Mouse (Mus musculus): ENCODE measurements around the gene Nptx1. TPM values are rescaled to one million over a fixed set of nuclear protein-coding genes. Genes with fewer than 3 reads are reported as not detected.

Nptx1 gene
- 10 to 100 TPM; 53.0 to 60.4 TPM for total RNA-seq (2021)

DNA sequence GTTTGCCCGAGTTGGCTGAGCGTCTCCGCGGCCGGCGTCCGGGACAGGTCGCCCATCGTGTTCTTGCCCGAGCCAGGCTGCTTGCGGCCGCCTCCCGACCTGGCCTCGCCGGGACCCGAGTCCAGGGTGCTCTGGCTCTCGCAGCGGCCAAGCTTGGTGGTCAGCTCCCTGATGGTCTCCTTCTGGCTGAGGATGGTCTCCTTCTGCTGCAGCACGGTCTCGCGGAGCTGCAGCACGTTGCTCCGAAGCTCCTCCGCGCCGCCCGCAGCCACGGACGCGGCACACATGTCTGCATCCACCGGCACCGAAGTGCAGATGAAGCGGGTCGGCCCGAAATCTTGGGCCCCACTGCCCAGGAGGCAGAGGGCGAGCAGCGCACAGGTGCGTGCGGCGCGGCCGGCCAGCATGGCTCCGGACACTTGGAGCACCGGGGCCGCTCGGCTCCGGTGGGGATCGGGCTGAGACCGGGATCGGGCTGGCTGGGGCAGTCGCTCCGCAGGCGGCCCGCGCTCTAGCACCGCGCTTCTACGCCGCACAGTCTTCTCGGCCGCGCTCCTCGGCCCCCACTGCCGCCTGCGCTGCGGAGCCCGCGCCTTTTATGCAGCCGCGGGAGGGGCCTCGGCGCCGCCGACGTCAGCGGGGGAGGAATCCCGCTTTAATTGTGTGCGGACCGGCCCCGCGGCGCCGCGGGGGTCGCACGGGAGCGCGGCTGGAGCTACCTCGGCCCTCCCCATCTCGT lies at the start of gene Nptx1:
Nptx1 (minus strand) TSS at position 571 of the 739 bp plus-strand sequence.
- intact Hi-C loops (cut with DNase I) = no loop called here
- DNase-seq (ENCODE audit: extremely low spot score in 1 of 2, low spot score in 2 of 2) = peak in 1 of 2 experiments; percentile 69

DNA sequence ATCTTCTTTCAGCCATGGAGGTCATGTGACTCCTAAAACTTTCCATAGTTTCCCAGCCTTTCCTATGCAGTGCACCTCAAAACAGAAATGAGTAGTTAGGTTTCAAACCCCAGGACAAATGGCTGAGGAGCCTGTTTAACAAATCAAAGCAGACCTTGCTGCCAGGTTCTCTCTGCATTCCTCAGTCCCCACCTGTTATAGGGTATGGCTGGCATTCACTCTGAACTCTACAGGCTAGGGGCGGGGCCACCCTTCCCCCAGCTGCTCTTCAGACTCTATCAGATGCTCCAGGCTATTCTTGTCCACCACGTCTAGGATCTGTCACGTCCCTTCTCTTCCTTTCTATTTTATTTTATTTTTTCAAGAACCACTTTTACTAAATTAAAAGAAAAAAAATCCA lies 46.4 kb upstream of the Nptx1 start:
- intact Hi-C loops (cut with DNase I) = no loop called here
- DNase-seq (ENCODE audit: extremely low spot score in 1 of 2, low spot score in 2 of 2) = no peak

DNA sequence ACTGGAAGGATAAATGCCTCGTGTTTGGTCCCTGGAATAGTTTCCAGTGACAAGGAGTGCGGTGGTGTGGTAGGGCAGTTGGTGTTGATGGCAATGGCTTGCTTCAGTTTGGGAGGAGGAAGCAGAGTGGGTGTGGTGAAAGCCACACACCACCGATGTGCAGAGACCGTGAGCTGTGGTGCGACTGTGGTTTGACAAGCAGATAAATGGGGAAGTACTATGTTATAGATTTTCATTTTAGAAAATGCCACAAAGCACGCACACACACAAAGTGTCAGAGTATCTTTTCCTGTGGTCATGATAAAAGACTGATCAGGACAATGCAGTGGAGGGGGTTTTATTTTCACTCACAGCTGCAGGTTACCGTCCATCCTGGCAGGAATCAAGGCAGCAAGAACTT lies 41.7 kb upstream of the Nptx1 start:
- DNase-seq (ENCODE audit: extremely low spot score in 1 of 2, low spot score in 2 of 2) = no peak
- intact Hi-C loops (cut with DNase I) = no loop called here

DNA sequence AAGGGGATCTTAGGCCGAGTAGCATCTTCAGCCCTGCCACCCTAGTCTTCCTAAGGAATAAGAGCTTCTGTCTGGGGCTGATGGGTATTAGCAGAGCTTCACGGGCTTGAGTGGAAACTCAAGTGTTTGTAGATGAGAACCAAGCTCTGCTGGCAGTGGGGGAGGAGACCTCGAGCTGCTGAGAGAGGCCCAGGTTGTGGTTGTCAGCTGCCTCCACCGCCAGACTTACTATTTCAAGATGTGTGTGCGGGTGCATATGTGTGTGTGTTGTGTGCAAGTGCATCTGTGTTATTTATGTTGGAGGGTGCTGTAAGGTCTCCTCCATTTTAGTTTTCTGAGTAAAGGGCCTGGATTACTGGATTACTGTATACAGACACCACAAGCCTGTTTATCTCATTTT lies 39.6 kb upstream of the Nptx1 start:
- intact Hi-C loops (cut with DNase I) = no loop called here
- DNase-seq (ENCODE audit: extremely low spot score in 1 of 2, low spot score in 2 of 2) = no peak

DNA sequence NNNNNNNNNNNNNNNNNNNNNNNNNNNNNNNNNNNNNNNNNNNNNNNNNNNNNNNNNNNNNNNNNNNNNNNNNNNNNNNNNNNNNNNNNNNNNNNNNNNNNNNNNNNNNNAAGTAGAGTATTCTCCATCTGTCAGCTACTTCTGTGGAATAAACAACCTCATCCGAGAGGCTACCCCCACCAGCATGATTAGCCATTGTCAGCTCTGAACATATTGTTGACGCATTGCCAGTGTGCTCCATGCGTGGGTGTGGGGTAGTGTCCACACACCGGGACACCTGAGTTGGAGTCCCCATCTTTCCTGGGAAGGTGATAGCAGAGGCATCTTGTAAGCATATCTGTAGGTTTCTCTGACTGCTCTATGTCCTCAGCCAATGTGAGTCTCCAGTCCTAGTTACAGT lies 39.0 kb upstream of the Nptx1 start:
- no peak for DNase-seq (ENCODE audit: extremely low spot score in 1 of 2, low spot score in 2 of 2)
- intact Hi-C loops (cut with DNase I) = no loop called here

DNA sequence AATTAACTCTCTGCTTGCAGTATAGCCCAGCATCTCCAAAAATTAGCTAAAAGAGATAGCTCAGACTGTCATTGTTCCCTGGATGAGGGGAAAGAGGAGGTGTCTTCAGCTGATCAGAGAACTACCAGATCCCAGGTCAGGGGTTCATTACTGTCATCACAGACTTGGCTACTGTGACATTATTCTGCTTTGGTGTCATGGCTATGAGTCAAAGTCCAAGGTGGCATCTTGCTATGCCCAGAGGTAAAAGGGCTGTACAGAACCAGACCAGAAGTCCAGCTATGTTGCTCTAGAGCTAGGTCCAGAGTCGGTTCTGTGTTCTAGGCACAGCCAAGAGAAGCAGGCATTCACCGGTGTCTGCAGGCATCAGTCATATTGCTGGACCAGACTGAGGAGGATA lies 30.2 kb upstream of the Nptx1 start:
- DNase-seq (ENCODE audit: extremely low spot score in 1 of 2, low spot score in 2 of 2) = no peak
- intact Hi-C loops (cut with DNase I) = no loop called here

DNA sequence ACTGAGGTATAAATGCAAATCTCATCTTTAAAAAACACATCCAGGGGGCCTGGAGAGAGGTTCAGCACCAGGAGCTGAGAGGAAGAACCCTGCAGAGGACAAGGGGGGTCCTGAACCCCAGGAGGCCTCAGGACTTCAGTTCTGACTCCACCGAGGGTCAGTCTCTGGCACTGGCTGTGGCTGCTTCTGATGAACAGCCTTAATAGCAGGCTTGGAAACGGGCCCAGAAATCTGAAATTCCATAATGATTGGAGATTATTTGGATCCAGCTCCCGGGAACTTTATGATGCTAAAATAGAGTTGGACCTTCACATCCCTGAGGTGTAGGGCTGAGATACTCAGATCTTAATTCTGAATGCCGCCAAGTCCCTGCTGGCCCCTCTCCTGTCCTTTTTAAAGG lies 29.3 kb upstream of the Nptx1 start:
- intact Hi-C loops (cut with DNase I) = no loop called here
- DNase-seq (ENCODE audit: extremely low spot score in 1 of 2, low spot score in 2 of 2) = no peak

DNA sequence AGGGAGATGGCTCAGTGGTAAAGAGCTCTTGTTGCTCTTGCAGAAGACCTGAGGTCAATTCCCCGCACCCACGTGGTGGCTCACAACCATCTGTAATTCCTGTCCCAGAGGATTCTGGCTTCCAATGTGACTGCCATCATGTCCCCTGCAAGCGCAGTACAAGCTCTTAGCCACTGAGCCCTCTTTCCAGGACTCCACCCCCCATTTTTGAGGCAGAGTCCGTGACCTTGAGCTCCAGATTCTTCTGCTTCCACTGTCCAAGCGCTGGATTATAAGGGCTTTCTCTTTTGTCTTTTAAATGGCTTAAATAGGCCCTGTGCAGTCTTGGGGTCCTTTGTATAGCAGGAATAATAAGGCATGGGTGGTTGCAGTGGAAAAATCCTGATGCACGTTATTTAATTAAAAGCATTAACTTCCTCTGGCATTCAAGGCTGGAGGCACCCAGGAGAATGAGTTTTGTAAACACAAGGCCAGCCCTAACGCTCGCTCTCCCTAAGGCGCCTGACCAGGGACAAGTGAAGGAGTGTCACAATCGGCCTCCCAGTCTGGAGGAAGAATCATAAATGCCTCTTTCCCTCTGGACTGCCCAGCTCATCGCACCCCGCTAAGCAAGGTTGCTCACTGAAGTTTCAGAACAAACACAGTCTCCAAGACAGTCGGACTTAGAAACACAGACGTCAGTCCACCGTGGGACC lies 24.9 kb upstream of the Nptx1 start:
- intact Hi-C loops (cut with DNase I) = no loop called here
- no peak for DNase-seq (ENCODE audit: extremely low spot score in 1 of 2, low spot score in 2 of 2)

DNA sequence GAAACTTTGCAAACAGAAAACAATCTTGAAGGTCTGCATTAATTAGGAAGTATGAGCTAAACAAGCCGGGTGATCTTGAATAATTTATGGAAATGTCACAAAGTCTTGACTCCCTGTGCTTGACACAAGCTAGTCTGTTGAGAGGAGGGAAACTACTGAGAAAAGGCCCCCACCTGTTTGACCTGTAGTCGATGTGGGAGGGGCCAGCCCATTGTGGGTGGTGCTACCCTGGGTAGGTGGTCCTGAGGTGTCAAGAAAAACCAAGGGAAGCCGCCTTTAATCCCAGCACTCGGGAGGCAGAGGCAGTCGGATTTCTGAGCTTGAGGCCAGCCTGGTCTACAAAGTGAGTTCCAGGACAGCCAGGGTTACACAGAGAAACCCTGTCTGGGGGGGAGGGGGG lies 18.6 kb upstream of the Nptx1 start:
- no peak for DNase-seq (ENCODE audit: extremely low spot score in 1 of 2, low spot score in 2 of 2)
- intact Hi-C loops (cut with DNase I) = no loop called here

DNA sequence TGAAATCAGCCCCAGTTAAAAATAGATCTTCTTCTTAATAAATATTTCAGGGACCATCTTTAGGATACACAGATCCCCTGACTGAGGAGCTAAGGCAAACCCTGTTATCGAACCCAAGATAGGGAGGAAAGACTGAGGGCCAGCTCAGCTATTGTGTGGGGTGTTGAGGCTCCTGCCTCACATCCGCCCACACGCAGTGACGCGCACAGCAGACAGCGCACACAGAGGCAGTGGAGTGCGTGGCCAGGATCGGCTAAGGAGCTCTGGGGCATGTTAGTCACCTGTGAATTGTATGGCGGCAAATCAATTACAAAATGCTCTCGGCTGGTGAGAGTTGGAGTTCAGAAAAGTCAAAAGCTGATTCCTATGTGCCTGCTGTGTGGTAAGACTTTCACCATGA lies 18.1 kb upstream of the Nptx1 start:
- intact Hi-C loops (cut with DNase I) = no loop called here
- no peak for DNase-seq (ENCODE audit: extremely low spot score in 1 of 2, low spot score in 2 of 2)

DNA sequence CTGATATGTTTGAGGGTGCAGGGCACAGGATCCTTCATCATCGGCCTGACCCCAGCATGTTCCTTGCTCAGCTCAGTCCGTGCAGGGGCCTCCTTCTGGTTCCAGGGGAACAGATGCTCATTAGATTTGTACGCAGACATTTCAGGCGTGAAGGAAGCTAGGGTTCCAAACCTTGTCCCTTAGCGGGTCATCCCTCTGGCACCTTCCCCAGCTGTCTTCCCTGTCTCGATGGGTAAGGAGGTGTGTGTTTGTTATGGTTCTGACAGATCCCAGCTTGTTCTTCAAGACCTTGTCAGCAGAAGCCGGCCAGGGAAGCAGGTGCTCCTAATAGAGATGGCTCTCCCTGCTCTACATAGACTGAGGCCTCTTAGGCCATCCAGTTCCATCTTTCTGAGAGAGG lies 17.5 kb upstream of the Nptx1 start:
- DNase-seq (ENCODE audit: extremely low spot score in 1 of 2, low spot score in 2 of 2) = no peak
- intact Hi-C loops (cut with DNase I) = no loop called here

DNA sequence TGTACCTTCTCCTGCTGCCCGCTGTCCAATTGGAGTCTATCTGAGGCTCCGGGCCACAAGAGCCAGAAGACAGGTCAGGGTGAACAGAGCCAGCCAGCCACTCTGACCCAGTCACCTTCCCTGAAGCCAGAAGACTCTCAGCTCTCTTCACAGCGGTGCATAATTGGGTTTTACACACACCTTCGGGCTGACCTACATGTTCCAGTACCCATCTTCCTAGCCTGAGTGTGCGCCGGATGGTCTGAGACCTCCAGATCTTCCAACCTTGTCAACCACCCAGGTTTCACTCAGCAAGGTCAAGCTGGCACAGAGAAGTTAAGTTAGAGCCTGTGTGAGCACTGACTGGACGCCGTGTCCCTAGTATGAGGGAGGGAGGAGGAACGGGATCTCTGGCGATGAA lies 16.8 kb upstream of the Nptx1 start:
- intact Hi-C loops (cut with DNase I) = no loop called here
- DNase-seq (ENCODE audit: extremely low spot score in 1 of 2, low spot score in 2 of 2) = no peak

DNA sequence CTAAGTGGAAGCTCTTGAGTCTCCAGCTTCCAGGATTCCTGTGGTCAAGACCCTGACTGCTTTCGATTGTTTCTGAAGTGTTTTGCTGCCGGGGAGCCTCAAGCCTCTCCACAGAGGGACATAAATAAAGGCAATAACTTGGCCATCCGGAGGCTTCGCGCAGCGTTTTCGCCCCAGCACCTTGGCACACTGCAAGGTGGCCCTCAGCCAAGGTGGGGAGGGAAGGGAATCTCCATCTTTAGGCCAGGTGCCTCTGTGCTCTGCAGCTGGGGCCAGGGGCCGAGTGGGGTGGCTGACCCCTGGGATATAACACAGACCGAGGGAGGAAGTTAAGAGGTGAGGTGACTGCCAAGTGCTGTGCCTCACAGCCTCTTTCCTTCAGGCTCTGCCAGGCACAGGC lies 15.6 kb upstream of the Nptx1 start:
- intact Hi-C loops (cut with DNase I) = no loop called here
- no peak for DNase-seq (ENCODE audit: extremely low spot score in 1 of 2, low spot score in 2 of 2)

DNA sequence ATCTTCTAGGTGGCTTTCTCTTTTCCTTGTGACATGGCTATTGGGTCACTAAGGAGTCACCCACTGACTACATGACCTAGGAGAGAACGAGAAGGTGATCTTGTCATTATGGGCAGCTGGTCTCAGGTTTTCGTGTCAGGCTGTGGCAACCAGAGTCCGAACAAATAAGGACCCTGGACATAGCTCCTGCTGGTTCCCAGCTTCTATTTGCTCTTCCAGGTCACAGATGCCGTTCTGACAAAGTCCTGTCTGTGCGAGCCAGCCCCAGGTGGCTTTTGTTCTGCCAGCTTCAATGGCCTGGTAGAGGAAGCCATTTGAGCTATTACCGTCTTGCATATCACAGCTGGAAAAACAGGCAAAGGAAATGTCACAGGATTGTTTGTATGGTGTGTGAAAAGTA lies 14.7 kb upstream of the Nptx1 start:
- DNase-seq (ENCODE audit: extremely low spot score in 1 of 2, low spot score in 2 of 2) = no peak
- intact Hi-C loops (cut with DNase I) = no loop called here

DNA sequence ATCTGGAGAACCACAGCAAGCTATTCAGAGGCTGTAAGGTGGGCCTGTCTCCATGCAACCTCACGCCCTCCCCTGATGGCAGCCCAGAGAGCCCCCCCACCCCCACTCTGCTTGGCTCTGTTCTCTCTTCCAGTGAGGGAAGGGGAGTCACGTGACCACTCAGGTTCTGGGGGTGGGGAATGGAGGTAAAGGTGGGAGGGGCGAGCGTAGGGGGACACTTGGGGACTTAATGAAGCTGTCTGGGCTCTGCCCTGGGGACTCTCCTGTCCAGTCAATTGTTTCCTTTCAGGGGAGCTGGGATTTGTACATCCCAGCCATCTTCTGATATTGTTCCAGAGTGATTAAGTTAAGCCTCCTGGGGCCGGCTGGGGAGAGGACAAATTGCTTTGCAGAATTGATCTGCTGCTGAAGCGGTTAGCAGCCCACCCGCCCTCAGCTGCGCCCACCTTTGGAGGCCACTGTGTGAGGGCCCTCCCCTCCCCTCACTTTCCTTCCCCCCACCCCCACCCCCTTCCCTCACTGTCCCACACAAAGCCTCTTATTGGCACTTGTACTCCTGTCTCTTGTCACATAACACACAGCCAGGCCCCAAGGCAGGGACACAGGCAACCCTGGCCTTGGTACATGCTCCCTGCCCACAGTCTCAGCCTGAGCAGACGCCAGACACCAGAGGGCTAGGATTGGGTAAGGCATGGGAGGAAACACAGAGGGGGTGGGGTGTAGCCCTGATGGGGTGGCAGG lies 11.5 kb upstream of the Nptx1 start:
- intact Hi-C loops (cut with DNase I) = no loop called here

DNA sequence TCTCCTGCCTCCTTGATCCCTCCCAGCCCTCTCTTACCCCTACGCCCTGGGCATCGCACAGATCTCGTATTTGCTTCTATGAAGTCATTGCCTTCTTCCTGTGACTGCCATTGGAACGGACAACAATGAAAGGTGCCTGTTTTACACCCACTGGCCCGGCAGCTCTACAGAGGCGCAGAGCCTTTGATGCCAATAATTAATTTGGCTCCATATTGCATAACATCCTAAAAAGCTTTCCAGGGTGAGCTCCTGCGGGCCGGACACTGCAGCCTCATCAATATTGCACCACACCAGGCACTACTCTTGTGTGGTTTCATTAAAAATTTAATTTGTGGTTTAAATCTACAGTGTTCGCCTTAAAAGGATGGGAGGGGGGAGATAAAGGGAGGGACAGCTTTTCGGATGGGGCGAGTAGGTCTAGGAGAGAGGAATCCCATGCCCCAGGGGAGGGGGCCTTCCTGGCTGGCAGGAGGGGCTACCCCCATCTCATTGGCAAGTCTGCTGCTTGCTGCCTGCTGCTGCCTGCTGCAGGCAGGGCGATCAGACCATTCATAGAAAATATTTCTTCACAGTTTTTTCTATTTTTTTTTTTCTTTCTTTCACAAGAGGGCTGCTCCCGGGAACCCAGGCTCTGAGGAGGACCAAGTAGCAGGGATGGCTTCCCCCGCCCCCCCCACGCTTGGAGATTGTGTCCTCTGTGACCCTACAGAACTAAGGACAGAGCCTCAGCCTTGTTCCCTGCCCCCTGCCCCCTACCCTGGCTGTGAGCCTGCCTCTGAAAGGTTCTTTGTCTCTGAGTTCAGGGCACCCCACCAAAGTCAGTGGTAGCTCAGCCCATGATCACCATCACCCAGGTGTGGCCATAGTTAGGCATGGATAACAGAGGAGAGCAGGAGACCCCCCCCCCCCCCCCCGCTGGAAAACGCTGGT lies 10.7 kb upstream of the Nptx1 start:
- intact Hi-C loops (cut with DNase I) = no loop called here
- peak in 1 of 2 experiments; percentile 18 for DNase-seq (ENCODE audit: extremely low spot score in 1 of 2, low spot score in 2 of 2)

More for the DNA sequence above, 11.5 kb upstream of the Nptx1 start:
- peak in 1 of 2 experiments; percentile 26 for DNase-seq (ENCODE audit: extremely low spot score in 1 of 2, low spot score in 2 of 2)

DNA sequence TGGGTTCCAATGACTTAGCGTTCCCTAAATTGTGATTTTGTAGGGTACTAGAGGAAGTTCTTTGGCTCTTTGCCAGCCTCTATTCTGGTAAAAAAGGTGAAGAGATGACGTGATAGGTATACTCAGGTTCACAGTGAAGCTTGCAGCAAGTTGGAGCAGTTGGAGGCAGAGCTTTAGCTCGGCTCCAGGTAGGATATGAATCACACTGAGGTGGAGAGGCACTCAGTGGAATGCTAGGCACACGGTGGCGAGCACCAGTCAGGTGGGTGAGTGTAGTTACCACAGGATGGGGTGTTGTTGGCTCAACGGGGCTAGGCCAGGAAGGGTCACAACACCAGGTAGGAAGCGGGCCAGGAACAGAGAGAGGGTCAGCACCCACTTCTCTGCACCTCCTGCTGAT lies 7.6 kb upstream of the Nptx1 start:
- intact Hi-C loops (cut with DNase I) = no loop called here
- no peak for DNase-seq (ENCODE audit: extremely low spot score in 1 of 2, low spot score in 2 of 2)

DNA sequence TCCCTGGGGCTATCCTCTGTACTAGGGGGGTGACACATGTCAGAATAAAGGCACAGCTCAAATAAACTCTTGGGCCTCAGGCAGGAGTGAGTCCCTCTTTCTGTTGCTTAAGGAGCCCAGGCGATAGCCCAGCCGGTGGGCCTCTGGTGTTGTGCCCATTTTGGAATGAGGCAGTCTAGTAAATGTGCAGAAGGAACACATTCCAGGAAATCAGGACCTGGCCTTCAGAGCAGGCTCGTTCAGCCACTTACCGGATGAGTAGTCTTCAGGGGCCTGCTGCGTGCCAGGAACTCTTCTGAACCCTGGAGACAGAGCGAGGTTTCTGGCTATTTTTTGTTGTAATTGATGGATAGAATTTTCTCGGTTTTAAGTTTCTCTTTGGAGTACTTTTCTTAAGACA lies 7.2 kb upstream of the Nptx1 start:
- no peak for DNase-seq (ENCODE audit: extremely low spot score in 1 of 2, low spot score in 2 of 2)
- intact Hi-C loops (cut with DNase I) = no loop called here

Measured in left cerebral cortex, postnatal 10 days (tissue).